Mouse (Mus musculus): Measurements from ENCODE around the gene Abr. TPM values are rescaled to one million over a fixed set of nuclear protein-coding genes. Genes with fewer than 3 reads are reported as not detected.

Gene Abr
- total RNA-seq (2015; ENCODE audit: low replicate concordance) (7.5 and 7.9 TPM in 2 replicates), total RNA-seq (2017; ENCODE audit: low replicate concordance) (14.9 and 15.8 TPM in 2 replicates)

- ATAC-seq (replicated peaks; ENCODE audit: low FRiP score, poor library complexity, severe bottlenecking): no peak
Observed at GRCm38 (mm10) chr11:76622152-76622565, at the start of gene Abr. TSS of gene Abr (minus strand) at chr11:76622314.

- no peak for ATAC-seq (replicated peaks; ENCODE audit: low FRiP score, poor library complexity, severe bottlenecking)
Observed at GRCm38 (mm10) chr11:76667807-76668206, 45.7 kb upstream of the Abr start.

- no peak for ATAC-seq (replicated peaks; ENCODE audit: low FRiP score, poor library complexity, severe bottlenecking)
Observed at GRCm38 (mm10) chr11:76666002-76666649, 44.0 kb upstream of the Abr start.

GRCm38 (mm10) chr11:76661790-76662468 is 39.8 kb upstream of the Abr start:
- no peak for ATAC-seq (replicated peaks; ENCODE audit: low FRiP score, poor library complexity, severe bottlenecking)

- no peak for ATAC-seq (replicated peaks; ENCODE audit: low FRiP score, poor library complexity, severe bottlenecking)
Observed at GRCm38 (mm10) chr11:76659138-76659930, 37.2 kb upstream of the Abr start.

- no peak for ATAC-seq (replicated peaks; ENCODE audit: low FRiP score, poor library complexity, severe bottlenecking)
Observed at GRCm38 (mm10) chr11:76657450-76657970, 35.4 kb upstream of the Abr start.

GRCm38 (mm10) chr11:76655106-76655505 is 33.0 kb upstream of the Abr start:
- no peak for ATAC-seq (replicated peaks; ENCODE audit: low FRiP score, poor library complexity, severe bottlenecking)

- ATAC-seq (replicated peaks; ENCODE audit: low FRiP score, poor library complexity, severe bottlenecking): no peak
Observed at GRCm38 (mm10) chr11:76652838-76653334, 30.8 kb upstream of the Abr start.

GRCm38 (mm10) chr11:76650862-76651560 is 28.9 kb upstream of the Abr start:
- ATAC-seq (replicated peaks; ENCODE audit: low FRiP score, poor library complexity, severe bottlenecking): no peak

- peak; percentile 67 for ATAC-seq (replicated peaks; ENCODE audit: low FRiP score, poor library complexity, severe bottlenecking)
Observed at GRCm38 (mm10) chr11:76647500-76647899, 25.4 kb upstream of the Abr start.

GRCm38 (mm10) chr11:76647062-76647461 is 24.9 kb upstream of the Abr start:
- ATAC-seq (replicated peaks; ENCODE audit: low FRiP score, poor library complexity, severe bottlenecking): no peak

- peak; percentile 69 for ATAC-seq (replicated peaks; ENCODE audit: low FRiP score, poor library complexity, severe bottlenecking)
Observed at GRCm38 (mm10) chr11:76645955-76646354, 23.8 kb upstream of the Abr start.

- no peak for ATAC-seq (replicated peaks; ENCODE audit: low FRiP score, poor library complexity, severe bottlenecking)
Observed at GRCm38 (mm10) chr11:76645036-76645435, 22.9 kb upstream of the Abr start.

GRCm38 (mm10) chr11:76644257-76644656 is 22.1 kb upstream of the Abr start:
- no peak for ATAC-seq (replicated peaks; ENCODE audit: low FRiP score, poor library complexity, severe bottlenecking)

GRCm38 (mm10) chr11:76640231-76640630 is 18.1 kb upstream of the Abr start:
- no peak for ATAC-seq (replicated peaks; ENCODE audit: low FRiP score, poor library complexity, severe bottlenecking)

- ATAC-seq (replicated peaks; ENCODE audit: low FRiP score, poor library complexity, severe bottlenecking): no peak
Observed at GRCm38 (mm10) chr11:76639269-76639985, 17.3 kb upstream of the Abr start.

GRCm38 (mm10) chr11:76630487-76630886 is 8.4 kb upstream of the Abr start:
- no peak for ATAC-seq (replicated peaks; ENCODE audit: low FRiP score, poor library complexity, severe bottlenecking)

- ATAC-seq (replicated peaks; ENCODE audit: low FRiP score, poor library complexity, severe bottlenecking): no peak
Observed at GRCm38 (mm10) chr11:76630023-76630422, 7.9 kb upstream of the Abr start.

GRCm38 (mm10) chr11:76628613-76629012 is 6.5 kb upstream of the Abr start:
- no peak for ATAC-seq (replicated peaks; ENCODE audit: low FRiP score, poor library complexity, severe bottlenecking)
